Mouse (Mus musculus) lung, postnatal 10 days (tissue): ENCODE measurements at regions not wholly inside any gene's neighbourhood (a gene's known extent, or its start where the extent isn't known, plus 50 kb on each side); places are given as distances from the start of the nearest gene placed in this dataset.

Experiments
- DNase-seq: peaks from one replicate; pipeline ENCODE4 v3.0.0; 2021

GRCm38 (mm10) chr4:105394366-105394765 is 237.2 kb downstream of the Plpp3 start:
- no peak for DNase-seq

GRCm38 (mm10) chr4:105397451-105397850 is 240.3 kb downstream of the Plpp3 start:
- no peak for DNase-seq

- DNase-seq: no peak
These were observed 244.9 kb downstream of the Plpp3 start for GRCm38 (mm10) chr4:105402021-105402420.

- peak; percentile 35 for DNase-seq
These were observed 246.0 kb downstream of the Plpp3 start for GRCm38 (mm10) chr4:105403169-105403568.

GRCm38 (mm10) chr4:105403686-105404085 is 246.5 kb downstream of the Plpp3 start:
- no peak for DNase-seq

GRCm38 (mm10) chr4:105405728-105406127 is 248.6 kb downstream of the Plpp3 start:
- DNase-seq: no peak

- DNase-seq: no peak
These were observed 249.8 kb downstream of the Plpp3 start for GRCm38 (mm10) chr4:105406786-105407464.

- DNase-seq: no peak
These were observed 251.7 kb downstream of the Plpp3 start for GRCm38 (mm10) chr4:105408896-105409295.

GRCm38 (mm10) chr4:105417166-105417565 is 260.0 kb downstream of the Plpp3 start:
- no peak for DNase-seq

GRCm38 (mm10) chr4:105422466-105422865 is 265.3 kb downstream of the Plpp3 start:
- no peak for DNase-seq

GRCm38 (mm10) chr4:105423727-105424201 is 266.6 kb downstream of the Plpp3 start:
- peak; percentile 53 for DNase-seq

- no peak for DNase-seq
These were observed 267.9 kb downstream of the Plpp3 start for GRCm38 (mm10) chr4:105425086-105425485.

- DNase-seq: no peak
These were observed 270.4 kb downstream of the Plpp3 start for GRCm38 (mm10) chr4:105427581-105427980.

GRCm38 (mm10) chr4:105429381-105430100 is 272.4 kb downstream of the Plpp3 start:
- DNase-seq: no peak

GRCm38 (mm10) chr4:105432461-105432860 is 275.3 kb downstream of the Plpp3 start:
- DNase-seq: peak; percentile 22

- DNase-seq: no peak
These were observed 280.0 kb downstream of the Plpp3 start for GRCm38 (mm10) chr4:105437141-105437540.

GRCm38 (mm10) chr4:105449046-105449860 is 292.1 kb downstream of the Plpp3 start:
- peak; percentile 35 for DNase-seq

- DNase-seq: no peak
These were observed 293.7 kb downstream of the Plpp3 start for GRCm38 (mm10) chr4:105450881-105451280.

GRCm38 (mm10) chr4:105451871-105452270 is 294.7 kb downstream of the Plpp3 start:
- no peak for DNase-seq

GRCm38 (mm10) chr4:105456955-105457621 is 299.9 kb downstream of the Plpp3 start:
- peak; percentile 57 for DNase-seq

GRCm38 (mm10) chr4:105459991-105460688 is 303.0 kb downstream of the Plpp3 start:
- no peak for DNase-seq

- no peak for DNase-seq
These were observed 303.5 kb downstream of the Plpp3 start for GRCm38 (mm10) chr4:105460689-105461005.
